Mouse (Mus musculus) MEL (cell line): ENCODE measurements around the gene Trim8. TPM values are rescaled to one million over a fixed set of nuclear protein-coding genes. Genes with fewer than 3 reads are reported as not detected.

Experiments used
- DNase-seq: peaks from one replicate; pipeline ENCODE4 v3.0.0; 2011; ENCODE audit warnings: low read depth, low spot score
- H3K27ac ChIP-seq: 2 replicates; pipeline ENCODE4 v1.5.1; 2012; ENCODE audit warnings: low read depth, mild to moderate bottlenecking, control low read depth, low read length, moderate library complexity; ENCODE audit not compliant: control insufficient read depth
- H3K27me3 ChIP-seq, 2 experiments: fragments of 150-350 bp in 1 of 2; sonication (generic) in 1 of 2; 2 replicates each; pipeline ENCODE4 v1.6.1; 2012; ENCODE audit warnings: low read length in 2 of 2, mild to moderate bottlenecking in 2 of 2, improper control_type of control experiment in 1 of 2, moderate library complexity in 1 of 2; ENCODE audit not compliant: insufficient read depth in 2 of 2, control insufficient read depth in 1 of 2
- H3K36me3 ChIP-seq, 2 experiments: 2 replicates each; pipeline ENCODE4 v1.6.1; 2012 to 2014; ENCODE audit warnings: low read length in 2 of 2, improper control_type of control experiment in 1 of 2, inconsistent platforms in 1 of 2, mild to moderate bottlenecking in 1 of 2; ENCODE audit not compliant: insufficient read depth in 2 of 2, control insufficient read depth in 1 of 2
- H3K4me1 ChIP-seq, 2 experiments: fragments of 150-350 bp in 1 of 2; sonication (generic) in 1 of 2; 2 replicates each; pipeline ENCODE4 v1.6.1; 2012; ENCODE audit warnings: low read length in 2 of 2, improper control_type of control experiment in 1 of 2, mild to moderate bottlenecking in 1 of 2; ENCODE audit not compliant: insufficient read depth in 2 of 2, control insufficient read depth in 1 of 2
- H3K4me3 ChIP-seq, 2 experiments: fragments of 150-350 bp in 1 of 2; sonication (generic) in 1 of 2; 2 replicates each; pipeline ENCODE4 v1.5.1; 2012; ENCODE audit warnings: low read depth in 2 of 2, low read length in 2 of 2, mild to moderate bottlenecking in 2 of 2, moderate library complexity in 2 of 2, control low read depth in 1 of 2, improper control_type of control experiment in 1 of 2; ENCODE audit not compliant: control insufficient read depth in 1 of 2, insufficient read depth in 1 of 2
- H3K79me2 ChIP-seq: 2 replicates; pipeline ENCODE4 v1.6.1; 2012; ENCODE audit warnings: mild to moderate bottlenecking, low read length, moderate library complexity; ENCODE audit not compliant: control insufficient read depth, poor library complexity, insufficient read depth
- H3K9ac ChIP-seq: 2 replicates; pipeline ENCODE4 v1.6.1; 2012; ENCODE audit warnings: low read depth, mild to moderate bottlenecking, control low read depth, low read length, moderate library complexity; ENCODE audit not compliant: control insufficient read depth, poor library complexity, severe bottlenecking
- H3K9me3 ChIP-seq: fragments of 150-350 bp; sonication (generic); replicated peaks from 2 replicates; pipeline ENCODE4 v1.6.1; 2012; ENCODE audit warnings: mild to moderate bottlenecking, low read length, improper control_type of control experiment, moderate library complexity; ENCODE audit not compliant: insufficient read depth
- CHD1 ChIP-seq: IDR thresholded peaks from 2 replicates; pipeline ENCODE4 v1.6.1; 2012; ENCODE audit warnings: low read depth, mild to moderate bottlenecking, inconsistent platforms, low read length, improper control_type of control experiment
- CTCF ChIP-seq, 3 experiments: IDR thresholded peaks in 2 of 3; conservative IDR thresholded peaks in 1 of 3; 2 replicates each; pipeline ENCODE4 v1.5.1; 2011 to 2012; ENCODE audit warnings: low read length in 3 of 3, low read depth in 2 of 3, mild to moderate bottlenecking in 2 of 3, improper control_type of control experiment in 1 of 3, inconsistent platforms in 1 of 3, mixed read lengths in 1 of 3, moderate library complexity in 1 of 3; ENCODE audit not compliant: control insufficient read depth in 1 of 3, insufficient read depth in 1 of 3, poor library complexity in 1 of 3, severe bottlenecking in 1 of 3
- E2F4 ChIP-seq: IDR thresholded peaks from 2 replicates; pipeline ENCODE4 v1.6.1; 2011; ENCODE audit warnings: low read depth, low read length, improper control_type of control experiment, borderline replicate concordance
- EP300 ChIP-seq, 2 experiments: IDR thresholded peaks; 2 replicates each; pipeline ENCODE4 v1.6.1; 2011; ENCODE audit warnings: improper control_type of control experiment in 2 of 2, low read length in 2 of 2, low read depth in 1 of 2, mild to moderate bottlenecking in 1 of 2
- GATA1 ChIP-seq: IDR thresholded peaks from 2 replicates; pipeline ENCODE4 v1.6.1; 2011; ENCODE audit warnings: low read depth, low read length, improper control_type of control experiment
- HCFC1 ChIP-seq: IDR thresholded peaks from 2 replicates; pipeline ENCODE4 v1.6.1; 2012; ENCODE audit warnings: low read depth, mild to moderate bottlenecking, inconsistent platforms, low read length, improper control_type of control experiment, moderate library complexity
- JUND ChIP-seq: IDR thresholded peaks from 2 replicates; pipeline ENCODE4 v1.6.1; 2011; ENCODE audit warnings: low read depth, mild to moderate bottlenecking, improper control_type of control experiment, low read length
- KAT2A ChIP-seq: conservative IDR thresholded peaks from 2 replicates; pipeline ENCODE4 v1.6.1; 2012; ENCODE audit warnings: low read depth, low read length, improper control_type of control experiment, inconsistent platforms
- MEF2A ChIP-seq: IDR thresholded peaks from 2 replicates; pipeline ENCODE4 v1.6.1; 2014; ENCODE audit warnings: low read depth, mild to moderate bottlenecking, inconsistent platforms, low read length, improper control_type of control experiment; ENCODE audit not compliant: poor library complexity, insufficient replicate concordance, severe bottlenecking; ENCODE audit errors: extremely low read depth
- MYB ChIP-seq: IDR thresholded peaks from 2 replicates; pipeline ENCODE4 v1.6.1; 2011; ENCODE audit warnings: mild to moderate bottlenecking, low read depth, low read length, improper control_type of control experiment
- MYC ChIP-seq: IDR thresholded peaks from 2 replicates; pipeline ENCODE4 v1.6.1; 2011; ENCODE audit warnings: low read depth, mild to moderate bottlenecking, low read length, improper control_type of control experiment, moderate library complexity
- NRF1 ChIP-seq: IDR thresholded peaks from 2 replicates; pipeline ENCODE4 v1.6.1; 2014; ENCODE audit warnings: low read depth, mild to moderate bottlenecking, inconsistent platforms, low read length, improper control_type of control experiment, moderate library complexity; ENCODE audit not compliant: poor library complexity, insufficient read depth, severe bottlenecking
- POLR2AphosphoS5 ChIP-seq: IDR thresholded peaks from 2 replicates; pipeline ENCODE4 v1.6.1; 2012; ENCODE audit warnings: low read depth, borderline replicate concordance, mild to moderate bottlenecking, inconsistent platforms, low read length, moderate library complexity, mixed read lengths
- SMC3 ChIP-seq: IDR thresholded peaks from 2 replicates; pipeline ENCODE4 v1.6.1; 2011; ENCODE audit warnings: low read depth, low read length, improper control_type of control experiment
- TCF12 ChIP-seq: IDR thresholded peaks from 2 replicates; pipeline ENCODE4 v1.6.1; 2014; ENCODE audit warnings: low read depth, mild to moderate bottlenecking, inconsistent platforms, low read length, improper control_type of control experiment, moderate library complexity
- UBTF ChIP-seq: IDR thresholded peaks from 2 replicates; pipeline ENCODE4 v1.6.1; 2012; ENCODE audit warnings: low read depth, mild to moderate bottlenecking, inconsistent platforms, low read length, improper control_type of control experiment, moderate library complexity, borderline replicate concordance; ENCODE audit not compliant: insufficient read depth
- USF1 ChIP-seq: IDR thresholded peaks from 2 replicates; pipeline ENCODE4 v1.6.1; 2014; ENCODE audit warnings: low read depth, mild to moderate bottlenecking, inconsistent platforms, low read length, improper control_type of control experiment, moderate library complexity
- ZKSCAN1 ChIP-seq: IDR thresholded peaks from 2 replicates; pipeline ENCODE4 v1.6.1; 2012; ENCODE audit warnings: low read depth, mild to moderate bottlenecking, inconsistent platforms, low read length, improper control_type of control experiment, moderate library complexity
- ZMIZ1 ChIP-seq: IDR thresholded peaks from 2 replicates; pipeline ENCODE4 v1.6.1; 2012; ENCODE audit warnings: low read depth, mild to moderate bottlenecking, inconsistent platforms, low read length, improper control_type of control experiment, moderate library complexity
- ZNF384 ChIP-seq: IDR thresholded peaks from 2 replicates; pipeline ENCODE4 v1.6.1; 2012; ENCODE audit warnings: low read depth, mild to moderate bottlenecking, inconsistent platforms, low read length, improper control_type of control experiment
- polyA plus RNA-seq, 2 experiments: library from polyadenylated mRNA; stranded (reverse) in 1 of 2; unstranded in 1 of 2; fragments of >175 nt in 1 of 2; fragments of >200 nt in 1 of 2; gene quantifications; 2 replicates each; pipeline versions ENCODE4 v1.2.1 to v1.2.4; 2012; ENCODE audit warnings: low replicate concordance in 2 of 2, low read depth in 1 of 2; ENCODE audit not compliant: insufficient read length in 2 of 2, insufficient read depth in 1 of 2, missing spikeins in 1 of 2
- total RNA-seq: library from RNA; depleted of rRNA; stranded (reverse); fragments of 300-350 nt; gene quantifications from 2 replicates; pipeline ENCODE4 v1.2.3, GENCODE M21; 2012

The Trim8 gene
- total and polyA plus RNA-seq, 3 experiments, result 19.1 to 57.2 TPM; not detected in 1

DNA sequence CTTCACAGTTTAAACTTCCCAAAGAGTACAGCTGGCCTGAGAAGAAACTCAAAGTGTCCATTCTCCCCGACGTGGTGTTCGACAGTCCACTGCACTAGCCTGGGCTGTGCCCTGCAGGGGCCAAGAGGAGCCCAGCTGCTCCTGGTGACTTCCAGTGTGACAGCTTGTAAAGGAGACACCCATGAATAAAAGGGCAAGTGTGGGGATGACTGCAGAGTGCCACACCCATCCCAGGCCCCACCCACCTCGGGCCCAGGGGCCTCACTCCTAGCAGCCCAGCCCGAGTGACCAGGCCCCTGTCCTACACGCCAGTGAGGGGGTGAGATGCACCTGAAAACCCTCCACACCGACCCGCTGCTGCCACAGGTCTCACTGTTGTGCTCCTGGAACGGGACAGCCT lies 15.7 kb upstream of the Trim8 start:
- H3K4me1 ChIP-seq, result peaks cover 0 to 11% of the 10 kb centered on the region in 2 experiments; a peak in 3 of 4 replicates
- no peaks in the 10 kb centered on the region for H3K9me3 ChIP-seq
- no peak overlapping the region for H3K27ac ChIP-seq
- no peak overlapping the region for H3K9ac ChIP-seq
- peaks cover 0 to 4% of the 10 kb centered on the region in 2 experiments; a peak in 3 of 4 replicates for H3K36me3 ChIP-seq
- no peak for DNase-seq
- no peak overlapping the region for H3K4me3 ChIP-seq
- TF ChIP-seq HCFC1 (no peak), GATA1 (no peak), ZNF384 (no peak), MYC (no peak), NRF1 (no peak), MEF2A (no peak), KAT2A (no peak), UBTF (no peak), CHD1 (no peak)
- H3K27me3 ChIP-seq, result no peaks in the 10 kb centered on the region
- H3K79me2 ChIP-seq, result no peaks in the 10 kb centered on the region

DNA sequence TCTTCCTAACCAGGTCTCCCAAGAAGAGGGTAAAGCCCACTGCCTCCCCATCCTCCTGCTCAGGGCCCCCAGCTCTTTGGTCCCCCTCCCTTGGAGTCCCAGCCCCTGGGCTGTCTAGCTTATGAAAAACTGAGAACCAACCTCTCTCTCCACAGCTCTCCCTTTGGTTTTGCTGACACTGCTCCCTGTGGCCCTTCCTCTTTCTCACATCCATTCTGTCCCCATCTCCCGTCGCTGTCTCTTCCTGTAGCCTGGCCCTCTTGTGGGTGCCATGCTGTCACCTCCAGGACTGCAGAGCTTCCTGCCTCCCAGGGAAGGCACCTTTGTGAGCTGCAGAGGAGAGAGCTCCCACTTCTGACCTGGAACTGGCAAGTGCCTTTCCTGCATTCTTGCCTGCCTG lies 14.8 kb upstream of the Trim8 start:
- Histone ChIP-seq H3K9ac (no peak overlapping the region), H3K79me2 (no peaks in the 10 kb centered on the region), H3K27me3 (no peaks in the 10 kb centered on the region), H3K27ac (no peak overlapping the region), H3K4me1 (peaks cover 0 to 12% of the 10 kb centered on the region in 2 experiments; a peak in 3 of 4 replicates), H3K36me3 (peaks cover 0 to 4% of the 10 kb centered on the region in 2 experiments; a peak in 3 of 4 replicates), H3K9me3 (no peaks in the 10 kb centered on the region), H3K4me3 (no peak overlapping the region)
- no peak for TF ChIP-seq CTCF (IDR thresholded peaks at IDR 0.05 in 2 of 3, conservative IDR thresholded peaks at IDR 0.05 in 1 of 3; ENCODE audit: control insufficient read depth in 1 of 3, insufficient read depth in 1 of 3, low read depth in 2 of 3, low read length in 3 of 3, poor library complexity in 1 of 3, severe bottlenecking in 1 of 3)
- DNase-seq, result no peak

DNA sequence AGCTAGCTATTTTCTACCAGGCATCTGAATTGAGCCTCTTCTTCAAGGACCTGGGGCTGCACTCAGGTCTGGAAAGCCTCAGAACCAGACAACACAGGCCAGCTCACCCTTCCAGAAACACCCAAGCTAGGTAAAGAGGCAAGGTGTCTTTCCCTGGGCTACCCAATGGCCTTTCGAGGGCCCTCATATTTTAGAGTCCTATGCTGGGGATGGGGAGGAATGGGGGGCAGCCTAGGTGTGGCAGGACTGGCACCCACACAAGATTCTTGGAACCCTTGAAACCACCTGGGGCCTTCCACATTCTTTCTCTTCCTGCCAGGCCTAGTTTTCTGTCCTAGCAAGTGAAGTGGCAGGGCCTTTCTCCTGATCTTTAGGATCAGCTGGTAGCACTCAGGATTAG lies 12.1 kb upstream of the Trim8 start:
- peaks cover 0 to 12% of the 10 kb centered on the region in 2 experiments; a peak in 3 of 4 replicates for H3K4me1 ChIP-seq
- peaks cover 0 to 4% of the 10 kb centered on the region in 2 experiments; a peak in 2 of 4 replicates for H3K36me3 ChIP-seq
- no peak overlapping the region for H3K4me3 ChIP-seq
- DNase-seq, result no peak
- TF ChIP-seq MEF2A (no peak), USF1 (no peak), GATA1 (no peak), HCFC1 (no peak), TCF12 (no peak), SMC3 (no peak), EP300 (IDR thresholded peaks at IDR 0.05; ENCODE audit: low read depth in 1 of 2, low read length in 2 of 2) (no peak), E2F4 (no peak), POLR2AphosphoS5 (no peak), JUND (no peak), MYC (no peak), MYB (no peak), ZMIZ1 (no peak), ZKSCAN1 (no peak)
- no peak overlapping the region for H3K9ac ChIP-seq
- H3K79me2 ChIP-seq, result no peaks in the 10 kb centered on the region
- no peaks in the 10 kb centered on the region for H3K27me3 ChIP-seq
- H3K9me3 ChIP-seq, result no peaks in the 10 kb centered on the region
- no peak overlapping the region for H3K27ac ChIP-seq
